Mouse (Mus musculus): ENCODE measurements around the gene Hsf5.

The Hsf5 gene

GRCm38 (mm10) chr11:87688478-87689203, 71.7 kb downstream of the Hsf5 start:
- DNase-seq: no peak

- no peak for DNase-seq
Measured at GRCm38 (mm10) chr11:87689402-87689808, 72.4 kb downstream of the Hsf5 start.

- DNase-seq: no peak
Measured at GRCm38 (mm10) chr11:87690054-87690740, 73.2 kb downstream of the Hsf5 start.

- no peak for DNase-seq
Measured at GRCm38 (mm10) chr11:87697131-87697682, 80.2 kb downstream of the Hsf5 start.

GRCm38 (mm10) chr11:87698126-87698525, 81.2 kb downstream of the Hsf5 start:
- no peak for DNase-seq

GRCm38 (mm10) chr11:87701108-87701507, 84.1 kb downstream of the Hsf5 start:
- no peak for DNase-seq

- no peak for DNase-seq
Measured at GRCm38 (mm10) chr11:87701877-87702620, 85.1 kb downstream of the Hsf5 start.

GRCm38 (mm10) chr11:87703654-87704053, 86.7 kb downstream of the Hsf5 start:
- no peak for DNase-seq

GRCm38 (mm10) chr11:87704289-87704688, 87.3 kb downstream of the Hsf5 start:
- DNase-seq: no peak

GRCm38 (mm10) chr11:87707570-87707969, 90.6 kb downstream of the Hsf5 start:
- no peak for DNase-seq

GRCm38 (mm10) chr11:87708979-87709378, 92.0 kb downstream of the Hsf5 start:
- DNase-seq: no peak

Data from cerebellum, adult 9-10 months (tissue).